ENCODE assay signal across 8 mouse cellular contexts in genomic region chr4:83396996-83397770, GRCm38 (mm10). TPM values are rescaled to one million over a fixed set of nuclear protein-coding genes. Genes with fewer than 3 reads are reported as not detected.
DNase-seq lines count a peak whose midpoint lies in the region; ATAC-seq and TF ChIP-seq lines count a peak whose summit lies in the region.
"Had no signal": no experiment of that assay in that cellular context is flagged by ENCODE, and none has a peak within 500 bp of the region (broad histone marks: within the 10 kb centered on the region; RNA-seq: fewer than 3 reads in every experiment).

No protein-coding gene starts in this region.

- 57% methylated on average over 9 of the region's 9 CpGs for WGBS in neural tube, embryonic 15.5 days

- no peaks in the 10 kb centered on the region for H3K79me2 ChIP-seq in myocyte (ENCODE audit: control insufficient read depth, insufficient read depth)

- H3K4me2 ChIP-seq in neural tube, embryonic 15.5 days, result no peak overlapping the region
- peak overlapping the region; percentile 4 for H3K4me2 ChIP-seq in myocyte (ENCODE audit: low read depth)

- DNase-seq in heart, adult 11 months, result peak; percentile 83
- no peak for DNase-seq in heart, postnatal 36 days
- DNase-seq in neural tube, embryonic 10.5 days (ENCODE audit: extremely low spot score, low spot score), result no peak
- DNase-seq in MN1 (ENCODE audit: low spot score), result peak; percentile 50

- no peak overlapping the region for H3ac ChIP-seq in myocyte (ENCODE audit: control insufficient read depth, insufficient read length)

- intact Hi-C loops in heart, postnatal 36 days (cut with DNase I), result no loop called here

- TF ChIP-seq POLR2A in myocyte (IDR thresholded peaks at IDR 0.05; ENCODE audit: insufficient read length, low read depth), result no peak

- 0 out of 2 replicates have a peak, but pooled peaks cover 3% of the 10 kb centered on the region for H3K4me1 ChIP-seq in neural tube, embryonic 15.5 days

- no peaks in the 10 kb centered on the region for H3K36me3 ChIP-seq in neural tube, embryonic 15.5 days
- no peaks in the 10 kb centered on the region for H3K36me3 ChIP-seq in myocyte (ENCODE audit: control insufficient read depth, insufficient read depth)

- H3K4me3 ChIP-seq in neural tube, embryonic 15.5 days (replicated peaks), result no peak overlapping the region
- H3K4me3 ChIP-seq in myocyte, result no peak overlapping the region
- H3K4me3 ChIP-seq: megakaryocyte, embryonic 14.5 days had no signal

- no peaks in the 10 kb centered on the region for H3K27me3 ChIP-seq in neural tube, embryonic 15.5 days (replicated peaks)
- H3K27me3 ChIP-seq in myocyte (ENCODE audit: control insufficient read depth, insufficient read depth, insufficient read length), result no peaks in the 10 kb centered on the region

- peak overlapping the region; percentile 33; the same call in 1 of the 2 replicates for H3K27ac ChIP-seq in neural tube, embryonic 15.5 days (replicated peaks)

- H3K9ac ChIP-seq in neural tube, embryonic 15.5 days (replicated peaks), result no peak overlapping the region

- no peak for ATAC-seq in neural tube, embryonic 15.5 days (ENCODE audit: low FRiP score)
- ATAC-seq in erythroblast, adult 5-6 weeks (replicated peaks; ENCODE audit: low FRiP score, poor library complexity, severe bottlenecking), result no peak

- no peaks in the 10 kb centered on the region for H3K9me3 ChIP-seq in neural tube, embryonic 15.5 days (replicated peaks)
- H3K9me3 ChIP-seq: megakaryocyte, embryonic 14.5 days had no signal

TF ChIP-seq in myocyte, 11 proteins besides CTCF, POLR2A, EP300 and RAD21:
- TF ChIP-seq REST (IDR thresholded peaks at IDR 0.05; ENCODE audit: insufficient read depth, insufficient read length), result no peak
- no peak for TF ChIP-seq MYOG (IDR thresholded peaks at IDR 0.05; ENCODE audit: control insufficient read depth in 1 of 3, insufficient read depth in 1 of 3, insufficient read length in 2 of 3, low read depth in 2 of 3)
- TF ChIP-seq CEBPB (IDR thresholded peaks at IDR 0.05; ENCODE audit: insufficient read depth, poor library complexity, severe bottlenecking), result no peak

RNA-seq across cellular contexts. Expression of gene Snapc3, which starts 20.3 kb away (rescaled TPM):
- 10 to 100 TPM; 14.2 to 20.6 TPM for total RNA-seq in heart, postnatal 36 days (2021)
- polyA plus RNA-seq in neural tube, embryonic 15.5 days (2015; fragmentation: Nextera tagmentation; extraction: Ambion mirVana), result 50.7 and 57.7 TPM in 2 replicates
- 18.4 TPM for polyA plus RNA-seq in myocyte (2012; fragmentation: generic; extraction: Trizol)
- 7.7 and 18.1 TPM in 2 replicates for total RNA-seq in erythroblast, adult 5-6 weeks (2015; ENCODE audit: low replicate concordance)
- total RNA-seq in erythroblast, adult 5-6 weeks (2017; ENCODE audit: low replicate concordance), result 7.5 and 12.0 TPM in 2 replicates

Comparison
In these comparisons a context has a peak if more than half of its experiments do, and no peak if none do; other contexts are left out.
1. DNase-seq: peak in heart, adult 11 months (single experiment) and MN1 (single experiment); none in heart, postnatal 36 days (0 of 2) and neural tube, embryonic 10.5 days (single experiment).